Mouse (Mus musculus): ENCODE results near the gene Egfl8.

- TF ChIP-seq CTCF (IDR thresholded peaks at IDR 0.05; ENCODE audit: extremely low read depth, insufficient read depth, insufficient read length, insufficient replicate concordance) (no peak), POLR2A (IDR thresholded peaks at IDR 0.05; ENCODE audit: low read depth, low read length) (no peak)
Observed at GRCm38 (mm10) chr17:34599891-34600290, 15.9 kb downstream of the Egfl8 start.

All from spleen, adult 2 months (tissue).